Mouse (Mus musculus): ENCODE measurements around the gene Kcnk3.

DNA sequence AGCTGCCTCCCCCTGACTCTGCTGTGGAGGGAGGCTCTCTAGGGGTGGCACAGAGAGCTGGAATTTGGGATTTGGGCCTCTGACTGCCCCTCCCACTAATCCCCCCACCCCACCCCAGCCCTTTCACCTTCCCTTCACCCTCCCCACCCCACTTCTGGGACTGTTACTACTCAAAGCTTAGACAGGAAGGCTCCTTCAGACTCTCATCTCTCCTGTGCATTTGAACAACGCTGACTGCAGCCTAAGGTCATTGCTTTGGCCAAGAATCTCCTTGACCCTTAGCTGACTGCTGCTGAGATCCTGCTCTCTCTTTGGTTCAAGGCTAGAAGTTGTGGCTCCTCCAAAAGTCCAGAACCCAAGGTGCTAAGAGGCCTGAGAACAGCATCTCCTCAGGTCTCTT is 23.1 kb downstream of the Kcnk3 start:
- TF ChIP-seq CTCF (IDR thresholded peaks at IDR 0.05) (no peak), EP300 (IDR thresholded peaks at IDR 0.05) (no peak)

All from lung, postnatal 0 days (tissue).